Mouse (Mus musculus) layer of hippocampus, adult 18-20 months (tissue): ENCODE data around the gene Hyal1. TPM values are rescaled to one million over a fixed set of nuclear protein-coding genes. Genes with fewer than 3 reads are reported as not detected.

Source experiments
- DNase-seq, 2 experiments: peaks; one replicate each; pipeline ENCODE4 v3.0.0; 2022; ENCODE audit warnings: low spot score in 2 of 2
- total RNA-seq, 2 experiments: library from RNA; stranded (reverse); gene quantifications; 2 replicates each; pipeline ENCODE4 v1.2.3; 2021

Hyal1 gene
- total RNA-seq, 2 experiments from 2014 or later: 5.1 to 7.3 TPM

- DNase-seq: no peak
These were observed 17.7 kb downstream of the Hyal1 start for GRCm38 (mm10) chr9:107594281-107595062.

- no peak for DNase-seq
These were observed 20.2 kb downstream of the Hyal1 start for GRCm38 (mm10) chr9:107596619-107597569.

GRCm38 (mm10) chr9:107598385-107598784, 21.7 kb downstream of the Hyal1 start:
- no peak for DNase-seq

- DNase-seq: no peak
These were observed 22.7 kb downstream of the Hyal1 start for GRCm38 (mm10) chr9:107599433-107599832.

GRCm38 (mm10) chr9:107599842-107600241, 23.1 kb downstream of the Hyal1 start:
- peak in 1 of 2 experiments; percentile 59 for DNase-seq

- DNase-seq: no peak
These were observed 24.0 kb downstream of the Hyal1 start for GRCm38 (mm10) chr9:107600745-107601144.

GRCm38 (mm10) chr9:107601275-107601674, 24.5 kb downstream of the Hyal1 start:
- no peak for DNase-seq

- DNase-seq: peak; percentile 78 to 92
These were observed 25.4 kb downstream of the Hyal1 start for GRCm38 (mm10) chr9:107602068-107602648.

GRCm38 (mm10) chr9:107603251-107603650, 26.5 kb downstream of the Hyal1 start:
- DNase-seq: no peak

GRCm38 (mm10) chr9:107605041-107605661, 28.4 kb downstream of the Hyal1 start:
- DNase-seq: no peak

GRCm38 (mm10) chr9:107606591-107606990, 29.9 kb downstream of the Hyal1 start:
- DNase-seq: no peak

- no peak for DNase-seq
These were observed 30.3 kb downstream of the Hyal1 start for GRCm38 (mm10) chr9:107607036-107607435.

GRCm38 (mm10) chr9:107607653-107608245, 31.0 kb downstream of the Hyal1 start:
- DNase-seq: no peak

GRCm38 (mm10) chr9:107608741-107609432, 32.2 kb downstream of the Hyal1 start, which contains the start of gene Sema3b:
Gene Sema3b, minus strand, starts transcription at chr9:107609229.
- no peak for DNase-seq

GRCm38 (mm10) chr9:107609433-107609830, 32.7 kb downstream of the Hyal1 start:
- DNase-seq: no peak

- no peak for DNase-seq
These were observed 34.9 kb downstream of the Hyal1 start for GRCm38 (mm10) chr9:107611456-107612190.

GRCm38 (mm10) chr9:107612191-107612944, 35.6 kb downstream of the Hyal1 start:
- peak; percentile 98 for DNase-seq

GRCm38 (mm10) chr9:107612945-107613569, 36.3 kb downstream of the Hyal1 start:
- DNase-seq: no peak
